Mouse (Mus musculus): ENCODE results near the gene Dnah7a.
"Not testable (repeated sequence)": the region's sequence is repeated elsewhere in the genome, so short reads cannot be mapped to it uniquely, and the experiment has no call there.

Gene Dnah7a

GRCm38 (mm10) chr1:53393936-53394760 is 312.4 kb downstream of the Dnah7a start:
- intact Hi-C loops (cut with DNase I): not testable (repeated sequence)

- intact Hi-C loops (cut with DNase I): no loop called here
Measured at GRCm38 (mm10) chr1:53388762-53389161, 317.8 kb downstream of the Dnah7a start.

- intact Hi-C loops (cut with DNase I): no loop called here
Measured at GRCm38 (mm10) chr1:53384085-53384688, 322.4 kb downstream of the Dnah7a start.

DNA sequence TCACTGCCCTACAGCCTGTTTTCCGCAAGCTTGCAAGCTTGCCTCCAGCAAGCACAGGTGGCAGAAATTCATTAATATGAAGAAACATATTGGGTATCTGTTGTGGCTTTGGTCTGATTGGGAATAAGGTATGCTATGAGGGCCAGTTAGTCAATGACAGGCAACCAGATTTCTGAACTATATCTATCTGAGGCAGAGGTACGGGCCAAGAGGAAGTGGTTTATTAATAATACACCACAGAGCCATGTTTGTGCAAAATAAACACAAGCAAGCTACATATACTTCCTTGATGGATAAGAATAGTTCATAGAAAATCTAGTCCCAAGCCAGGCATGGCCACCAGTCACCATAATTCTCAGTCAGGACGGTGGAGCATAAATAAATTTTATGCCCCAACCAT is 328.9 kb downstream of the Dnah7a start:
- intact Hi-C loops (cut with DNase I): no loop called here

GRCm38 (mm10) chr1:53375965-53376364 is 330.6 kb downstream of the Dnah7a start:
- intact Hi-C loops (cut with DNase I): not testable (repeated sequence)

GRCm38 (mm10) chr1:53358988-53359387 is 347.6 kb downstream of the Dnah7a start:
- intact Hi-C loops (cut with DNase I): no loop called here

GRCm38 (mm10) chr1:53352327-53353261 is 354.0 kb downstream of the Dnah7a start, which contains the start of the genes Asdurf, Gm28551 and Asnsd1:
TSS of gene Asdurf (minus strand) at chr1:53352619.
TSS of gene Gm28551 (minus strand) at chr1:53352667.
TSS of gene Asnsd1 (minus strand) at chr1:53352752.
- intact Hi-C loops (cut with DNase I): loop anchor here (2.0 to 5.0 kb wide), 2 partner anchors 40 to 300 kb away; partner anchors contain the start of gene Osgepl1

Small RNA genes within 50 kb of the gene (microRNA-seq; reads per million reads assigned to microRNA genes)
- 0 reads per million in 2 experiments for gene Gm25240

Measured in adrenal gland (tissue).